Mouse (Mus musculus): ENCODE data around the gene Ap3b1. TPM values are rescaled to one million over a fixed set of nuclear protein-coding genes. Genes with fewer than 3 reads are reported as not detected.

Ap3b1 gene
- polyA plus RNA-seq, 1 experiment from 2014 or later = 41.3 TPM

GRCm38 (mm10) chr13:94575607-94576398 is 217.0 kb downstream of the Ap3b1 start:
- whole genome bisulfite sequencing = 44% methylated on average over 17 of the region's 17 CpGs
- ATAC-seq (replicated peaks; ENCODE audit: low FRiP score) = no peak
- H3K27me3 ChIP-seq (replicated peaks; ENCODE audit: control insufficient read depth, insufficient read depth, low read length) = peaks cover 13% of the 10 kb centered on the region
- H3K9ac ChIP-seq (ENCODE audit: low read depth, low read length) = no peak overlapping the region
- no peak for DNase-seq (ENCODE audit: low spot score)
- no peak overlapping the region for H3K4me3 ChIP-seq (ENCODE audit: low read depth, low read length)
- no peaks in the 10 kb centered on the region for H3K36me3 ChIP-seq (ENCODE audit: control insufficient read depth, insufficient read depth, low read length)
- H3K9me3 ChIP-seq (ENCODE audit: control insufficient read depth, low read length) = no peaks in the 10 kb centered on the region
- H3K4me2 ChIP-seq = no peak overlapping the region
- H3K4me1 ChIP-seq (replicated peaks; ENCODE audit: control insufficient read depth, insufficient read depth, low read length) = no peaks in the 10 kb centered on the region
- H3K27ac ChIP-seq (ENCODE audit: low read depth, low read length) = no peak overlapping the region; the same call in 1 of the 2 replicates

- H3K4me2 ChIP-seq = no peak overlapping the region
- no peaks in the 10 kb centered on the region for H3K4me1 ChIP-seq (replicated peaks; ENCODE audit: control insufficient read depth, insufficient read depth, low read length)
- no peak overlapping the region for H3K27ac ChIP-seq (ENCODE audit: low read depth, low read length)
- 53% methylated on average over 20 of the region's 22 CpGs for WGBS
- no peak overlapping the region for H3K4me3 ChIP-seq (ENCODE audit: low read depth, low read length)
- no peaks in the 10 kb centered on the region for H3K9me3 ChIP-seq (ENCODE audit: control insufficient read depth, low read length)
- H3K27me3 ChIP-seq (replicated peaks; ENCODE audit: control insufficient read depth, insufficient read depth, low read length) = peaks cover 13% of the 10 kb centered on the region
- no peak for ATAC-seq (replicated peaks; ENCODE audit: low FRiP score)
- no peak for DNase-seq (ENCODE audit: low spot score)
- H3K9ac ChIP-seq (ENCODE audit: low read depth, low read length) = no peak overlapping the region
- H3K36me3 ChIP-seq (ENCODE audit: control insufficient read depth, insufficient read depth, low read length) = no peaks in the 10 kb centered on the region
These were observed 217.8 kb downstream of the Ap3b1 start for GRCm38 (mm10) chr13:94576399-94577176.

GRCm38 (mm10) chr13:94577177-94577540 is 218.4 kb downstream of the Ap3b1 start:
- WGBS = 75% methylated on average over 2 of the region's 2 CpGs
- ATAC-seq (replicated peaks; ENCODE audit: low FRiP score) = no peak
- H3K27ac ChIP-seq (ENCODE audit: low read depth, low read length) = no peak overlapping the region
- H3K9me3 ChIP-seq (ENCODE audit: control insufficient read depth, low read length) = no peaks in the 10 kb centered on the region
- H3K4me3 ChIP-seq (ENCODE audit: low read depth, low read length) = no peak overlapping the region
- no peaks in the 10 kb centered on the region for H3K36me3 ChIP-seq (ENCODE audit: control insufficient read depth, insufficient read depth, low read length)
- H3K4me1 ChIP-seq (replicated peaks; ENCODE audit: control insufficient read depth, insufficient read depth, low read length) = no peaks in the 10 kb centered on the region
- no peak for DNase-seq (ENCODE audit: low spot score)
- no peak overlapping the region for H3K4me2 ChIP-seq
- no peak overlapping the region for H3K9ac ChIP-seq (ENCODE audit: low read depth, low read length)
- peaks cover 13% of the 10 kb centered on the region for H3K27me3 ChIP-seq (replicated peaks; ENCODE audit: control insufficient read depth, insufficient read depth, low read length)

GRCm38 (mm10) chr13:94595289-94595688 is 236.5 kb downstream of the Ap3b1 start:
- 7% methylated on average over 14 of the region's 14 CpGs for whole genome bisulfite sequencing
- no peak overlapping the region for H3K27ac ChIP-seq (ENCODE audit: low read depth, low read length)
- peaks cover 60% of the 10 kb centered on the region for H3K27me3 ChIP-seq (replicated peaks; ENCODE audit: control insufficient read depth, insufficient read depth, low read length)
- no peak overlapping the region for H3K4me3 ChIP-seq (ENCODE audit: low read depth, low read length)
- no peaks in the 10 kb centered on the region for H3K36me3 ChIP-seq (ENCODE audit: control insufficient read depth, insufficient read depth, low read length)
- ATAC-seq (replicated peaks; ENCODE audit: low FRiP score) = no peak
- H3K9me3 ChIP-seq (ENCODE audit: control insufficient read depth, low read length) = no peaks in the 10 kb centered on the region
- DNase-seq (ENCODE audit: low spot score) = no peak
- no peak overlapping the region for H3K4me2 ChIP-seq
- H3K4me1 ChIP-seq (replicated peaks; ENCODE audit: control insufficient read depth, insufficient read depth, low read length) = peaks cover 4% of the 10 kb centered on the region; the same call in 1 of the 2 replicates
- no peak overlapping the region for H3K9ac ChIP-seq (ENCODE audit: low read depth, low read length)

GRCm38 (mm10) chr13:94595701-94596361 is 237.1 kb downstream of the Ap3b1 start:
- no peaks in the 10 kb centered on the region for H3K9me3 ChIP-seq (ENCODE audit: control insufficient read depth, low read length)
- peak overlapping the region; percentile 53 for H3K4me2 ChIP-seq
- ATAC-seq (replicated peaks; ENCODE audit: low FRiP score) (no peak), DNase-seq (ENCODE audit: low spot score) (no peak)
- peaks cover 4% of the 10 kb centered on the region; the same call in 1 of the 2 replicates for H3K4me1 ChIP-seq (replicated peaks; ENCODE audit: control insufficient read depth, insufficient read depth, low read length)
- peak overlapping the region; percentile 31 for H3K4me3 ChIP-seq (ENCODE audit: low read depth, low read length)
- H3K27ac ChIP-seq (ENCODE audit: low read depth, low read length) = no peak overlapping the region
- WGBS = 2% methylated on average over 38 of the region's 38 CpGs
- H3K36me3 ChIP-seq (ENCODE audit: control insufficient read depth, insufficient read depth, low read length) = no peaks in the 10 kb centered on the region
- no peak overlapping the region for H3K9ac ChIP-seq (ENCODE audit: low read depth, low read length)
- H3K27me3 ChIP-seq (replicated peaks; ENCODE audit: control insufficient read depth, insufficient read depth, low read length) = peaks cover 60% of the 10 kb centered on the region

- no peak overlapping the region for H3K9ac ChIP-seq (ENCODE audit: low read depth, low read length)
- ATAC-seq (replicated peaks; ENCODE audit: low FRiP score) (no peak), DNase-seq (ENCODE audit: low spot score) (no peak)
- no peaks in the 10 kb centered on the region for H3K9me3 ChIP-seq (ENCODE audit: control insufficient read depth, low read length)
- peaks cover 4% of the 10 kb centered on the region; the same call in 1 of the 2 replicates for H3K4me1 ChIP-seq (replicated peaks; ENCODE audit: control insufficient read depth, insufficient read depth, low read length)
- peaks cover 61% of the 10 kb centered on the region for H3K27me3 ChIP-seq (replicated peaks; ENCODE audit: control insufficient read depth, insufficient read depth, low read length)
- H3K4me3 ChIP-seq (ENCODE audit: low read depth, low read length) = peak overlapping the region; percentile 31
- H3K27ac ChIP-seq (ENCODE audit: low read depth, low read length) = no peak overlapping the region
- H3K36me3 ChIP-seq (ENCODE audit: control insufficient read depth, insufficient read depth, low read length) = no peaks in the 10 kb centered on the region
- 13% methylated on average over 20 of the region's 20 CpGs for WGBS
- peak overlapping the region; percentile 53 for H3K4me2 ChIP-seq
These were observed 237.8 kb downstream of the Ap3b1 start for GRCm38 (mm10) chr13:94596386-94597033.

- Histone ChIP-seq H3K27me3 (replicated peaks; ENCODE audit: control insufficient read depth, insufficient read depth, low read length) (peaks cover 58% of the 10 kb centered on the region), H3K4me3 (ENCODE audit: low read depth, low read length) (no peak overlapping the region), H3K4me2 (no peak overlapping the region), H3K36me3 (ENCODE audit: control insufficient read depth, insufficient read depth, low read length) (no peaks in the 10 kb centered on the region), H3K9me3 (ENCODE audit: control insufficient read depth, low read length) (no peaks in the 10 kb centered on the region), H3K9ac (ENCODE audit: low read depth, low read length) (no peak overlapping the region), H3K27ac (ENCODE audit: low read depth, low read length) (no peak overlapping the region), H3K4me1 (replicated peaks; ENCODE audit: control insufficient read depth, insufficient read depth, low read length) (peaks cover 4% of the 10 kb centered on the region; the same call in 1 of the 2 replicates)
- DNase-seq (ENCODE audit: low spot score) (no peak), ATAC-seq (replicated peaks; ENCODE audit: low FRiP score) (no peak)
- WGBS = 42% methylated on average over 8 of the region's 8 CpGs
These were observed 241.0 kb downstream of the Ap3b1 start for GRCm38 (mm10) chr13:94599718-94600117.
